Mouse (Mus musculus): ENCODE data around the gene Cers2.
A peak's percentile ranks its signal among the peaks of the same experiment; 100 is the strongest.
"Not testable (repeated sequence)": the region's sequence is repeated elsewhere in the genome, so short reads cannot be mapped to it uniquely, and the experiment has no call there.

Gene Cers2

DNA sequence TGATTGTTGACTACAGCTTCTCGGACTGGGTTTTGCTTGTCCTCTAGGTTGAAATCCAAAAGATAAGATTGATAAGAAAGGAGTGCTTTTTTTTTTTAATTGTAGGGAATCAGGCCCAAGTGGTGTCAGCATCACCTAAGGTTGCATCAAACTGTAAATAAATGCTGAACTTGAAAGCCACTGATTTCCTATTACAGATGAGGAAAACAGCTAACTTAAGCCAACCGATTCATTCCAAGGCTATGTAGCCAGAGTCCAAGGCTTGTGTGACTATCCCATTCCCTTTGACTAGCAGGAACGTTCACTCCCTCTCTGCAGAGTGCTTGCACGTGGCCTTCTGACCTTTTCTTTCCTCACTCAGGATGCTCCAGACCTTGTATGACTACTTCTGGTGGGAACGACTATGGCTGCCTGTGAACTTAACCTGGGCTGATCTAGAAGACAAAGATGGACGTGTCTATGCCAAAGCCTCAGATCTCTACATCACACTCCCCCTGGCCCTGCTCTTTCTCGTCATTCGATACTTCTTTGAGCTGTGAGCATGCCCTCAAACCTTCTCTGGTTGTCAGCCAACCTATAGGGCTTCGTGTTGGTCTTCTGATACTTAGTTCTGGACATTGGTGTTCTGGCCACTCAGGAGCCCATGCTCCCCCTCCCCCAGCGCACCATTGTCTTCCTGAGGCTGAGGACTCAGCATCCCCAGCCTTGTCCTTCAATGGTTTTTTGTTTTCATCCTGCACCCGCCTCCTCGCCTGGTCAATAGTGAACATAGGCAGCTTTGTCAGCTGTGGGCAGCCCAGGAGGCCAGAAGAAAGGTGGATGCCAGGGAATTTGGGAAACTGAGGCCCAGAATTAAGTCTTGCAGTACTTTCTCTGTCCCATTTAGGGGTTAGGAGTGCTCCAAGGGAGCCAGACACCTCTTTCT is 5.4 kb downstream of the Cers2 start:
- DNase-seq = no peak

DNA sequence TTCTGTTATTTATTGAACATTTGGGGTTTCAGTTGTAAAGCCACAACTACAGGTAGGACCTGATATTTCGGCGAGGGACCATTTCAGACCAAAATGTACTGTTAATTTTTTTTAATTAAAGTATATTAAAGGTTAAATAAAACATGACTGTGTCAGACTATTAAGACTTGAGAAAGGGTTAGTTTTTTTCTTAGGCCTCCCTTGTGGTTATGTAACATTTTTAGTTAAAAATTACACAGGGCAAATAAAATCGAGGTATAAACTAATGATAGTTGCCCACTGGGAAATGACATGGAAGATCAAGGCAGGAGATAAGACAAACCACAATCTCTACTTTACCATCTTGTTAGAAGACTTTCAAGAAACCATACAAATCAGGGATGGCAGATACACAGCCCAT is 8.8 kb downstream of the Cers2 start:
- DNase-seq = no peak

DNA sequence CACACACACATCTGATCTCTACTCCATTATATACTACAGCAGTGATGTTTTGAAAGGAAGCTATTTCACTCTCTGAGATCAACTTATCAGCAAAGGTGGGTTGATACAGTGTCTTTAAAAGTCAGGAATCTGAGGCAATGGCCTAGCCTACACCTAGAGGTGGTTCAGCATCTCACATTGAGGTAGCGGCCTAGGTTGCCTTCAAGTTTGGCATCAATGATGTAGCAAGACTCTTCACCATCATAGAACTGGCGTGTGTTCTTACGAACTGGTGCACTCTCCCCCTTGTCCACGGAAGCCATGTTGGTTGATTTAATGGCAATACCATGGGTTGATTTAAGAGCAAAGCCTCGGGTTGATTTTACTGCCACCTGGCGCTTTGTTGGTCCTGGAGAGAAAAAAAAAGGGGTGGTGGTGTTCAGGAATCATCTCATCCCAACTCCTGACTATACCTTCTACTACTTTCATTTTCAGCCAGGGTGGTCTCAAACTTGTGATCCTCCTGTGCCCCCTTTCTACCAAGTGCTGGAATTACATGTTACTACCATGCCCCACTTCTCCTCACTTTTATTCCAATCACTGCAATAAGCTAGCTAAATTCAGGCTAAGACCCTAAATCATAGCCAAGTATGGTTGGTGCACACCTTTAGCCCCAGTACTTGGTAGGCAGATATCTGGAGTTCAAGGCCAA is 10.0 kb downstream of the Cers2 start:
- no peak for DNase-seq

DNA sequence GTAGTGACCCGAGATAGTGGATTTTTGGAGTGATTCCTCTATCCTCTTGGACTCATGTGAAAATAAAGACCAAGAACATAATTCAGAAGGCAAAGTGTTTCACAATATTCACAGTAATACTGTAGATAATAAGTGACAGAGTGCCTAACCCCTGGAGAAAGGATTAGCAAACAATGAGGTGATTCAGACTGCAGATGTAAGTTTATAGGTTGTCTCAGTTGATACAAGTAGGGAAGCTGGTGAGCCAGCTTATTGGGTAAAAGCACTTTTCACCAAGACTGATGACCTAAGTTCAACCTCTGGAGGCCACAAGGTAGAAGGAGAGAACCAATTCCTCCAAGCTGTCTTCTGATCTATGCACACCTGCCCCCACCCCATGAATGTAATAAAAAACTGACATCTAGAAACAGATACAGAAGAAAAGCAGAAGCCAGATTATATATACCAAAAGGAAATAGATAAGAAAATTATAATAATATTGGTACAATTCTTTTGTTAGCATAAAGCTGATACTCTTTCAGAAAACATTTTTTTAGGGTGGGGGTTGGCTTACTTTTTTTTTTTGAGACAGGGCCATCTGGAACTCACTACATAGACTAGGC is 14.3 kb downstream of the Cers2 start:
- DNase-seq = no peak

DNA sequence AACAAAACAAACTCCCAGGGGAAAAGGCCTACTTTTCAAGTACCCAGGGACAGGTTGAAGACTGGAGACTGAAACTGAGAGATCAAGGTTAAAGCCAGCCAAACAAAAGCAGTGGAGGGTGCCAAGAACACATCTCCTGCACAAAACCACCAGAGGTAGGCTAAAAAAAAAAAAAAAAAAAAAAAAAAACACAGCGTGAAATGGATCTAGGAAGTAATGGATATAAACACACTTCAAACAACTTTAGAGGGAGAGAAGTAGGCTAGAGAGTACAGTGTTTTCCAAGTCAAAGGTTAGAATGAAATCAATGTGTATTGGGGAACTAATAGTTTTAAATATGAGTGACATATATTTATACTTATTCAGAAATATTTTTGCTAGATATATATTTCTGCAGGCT is 16.9 kb downstream of the Cers2 start:
- DNase-seq = no peak

DNA sequence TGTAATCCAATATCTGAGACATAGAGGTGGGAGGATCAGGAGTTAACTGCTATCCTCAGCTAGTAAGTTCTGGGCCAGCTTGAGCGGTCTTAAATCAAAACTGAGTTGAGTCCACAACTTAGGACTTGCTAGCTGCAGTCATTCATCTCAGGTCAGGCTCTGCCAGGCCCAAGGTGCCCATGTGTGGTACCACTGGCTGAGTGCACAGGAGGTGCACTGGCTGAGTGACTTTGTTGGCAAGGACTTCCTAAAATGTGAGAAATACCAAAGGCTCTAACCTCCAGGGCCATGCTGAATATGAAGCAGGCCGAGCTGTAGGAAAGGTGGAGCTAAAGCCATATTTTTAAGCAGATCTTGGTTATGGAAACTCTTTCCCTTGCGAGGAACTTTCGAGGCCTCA is 22.8 kb downstream of the Cers2 start:
- no peak for DNase-seq

DNA sequence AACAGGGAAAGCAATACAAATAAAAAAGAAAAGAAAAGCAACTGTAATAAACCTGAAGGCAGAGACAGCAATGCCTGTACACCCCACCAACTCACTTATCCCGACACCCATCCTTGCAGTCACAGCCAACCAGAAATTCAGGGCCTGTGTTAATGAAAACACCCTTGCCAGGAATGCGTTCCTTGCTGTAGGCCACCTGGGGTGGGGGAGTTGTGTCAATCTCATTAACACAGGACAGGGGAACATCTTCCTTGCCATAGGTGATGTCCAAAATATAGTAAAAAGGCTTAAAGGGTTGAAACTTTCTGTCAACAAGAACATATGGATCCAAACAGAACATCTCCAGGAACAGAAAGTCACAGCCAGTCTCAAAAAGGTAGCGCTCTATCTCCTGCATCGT is 23.7 kb downstream of the Cers2 start:
- DNase-seq = no peak

DNA sequence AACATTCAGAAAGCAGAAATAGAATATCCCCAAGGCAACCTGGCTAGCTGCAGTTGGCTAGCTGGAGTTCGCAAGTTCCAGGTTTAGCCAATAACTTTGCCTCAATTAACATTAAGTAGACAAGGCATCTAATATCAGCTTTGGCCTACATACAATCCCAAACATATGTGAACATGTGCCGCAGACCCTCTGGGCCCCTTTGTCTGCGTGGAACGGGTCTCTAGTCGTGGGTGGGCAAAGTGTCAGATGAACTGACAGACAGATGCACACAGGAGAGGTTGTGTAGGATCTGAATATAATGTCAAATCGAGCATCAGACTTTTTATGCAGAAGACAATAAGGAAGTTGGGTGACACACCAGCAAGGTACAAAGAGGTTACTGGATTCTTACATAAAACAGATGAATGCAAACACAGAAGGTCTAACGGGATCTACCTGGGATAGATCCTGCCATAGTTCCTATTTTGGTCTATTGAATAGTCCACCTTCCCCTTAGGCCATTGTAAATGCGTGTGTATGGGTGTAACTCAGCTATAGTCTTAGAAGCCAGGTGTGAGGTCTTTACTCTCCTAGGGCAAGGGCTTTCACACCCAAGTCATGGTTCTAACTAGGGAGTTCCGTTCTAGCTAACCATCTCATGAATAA is 28.9 kb downstream of the Cers2 start:
- not testable (repeated sequence) for DNase-seq

DNA sequence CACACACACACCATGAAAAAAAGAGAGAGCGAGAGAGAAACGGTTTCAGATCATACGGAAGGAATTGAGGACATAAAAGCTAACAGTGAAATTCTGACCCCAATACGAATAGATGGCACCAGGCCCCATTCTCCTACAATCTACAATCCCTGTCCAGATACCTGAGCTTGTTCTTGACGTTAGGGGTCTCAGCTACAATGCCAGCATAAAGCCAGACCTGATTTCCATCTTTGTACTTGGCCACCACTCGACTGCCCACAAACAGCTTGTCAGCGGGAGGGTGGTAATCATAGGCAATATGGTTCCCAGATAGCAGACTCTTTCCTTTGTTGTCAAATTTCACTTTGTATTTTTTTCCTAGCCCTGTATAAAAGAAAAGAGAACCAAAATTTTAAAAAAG is 31.9 kb downstream of the Cers2 start:
- DNase-seq = no peak

DNA sequence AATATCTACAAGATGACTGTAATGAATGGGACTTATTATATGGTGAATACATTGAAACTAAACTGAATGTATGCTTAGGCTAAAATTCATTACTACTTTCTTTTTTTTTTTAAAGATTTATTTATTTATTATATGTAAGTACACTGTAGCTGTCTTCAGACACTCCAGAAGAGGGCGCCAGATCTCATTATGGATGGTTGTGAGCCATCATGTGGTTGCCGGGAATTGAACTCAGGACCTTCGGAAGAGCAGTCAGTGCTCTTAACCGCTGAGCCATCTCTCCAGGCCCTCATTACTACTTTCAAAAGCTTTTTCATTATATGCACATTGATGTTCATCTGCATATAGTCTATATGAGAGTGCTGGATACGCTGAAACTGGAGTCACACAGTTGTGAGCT is 33.8 kb downstream of the Cers2 start:
- DNase-seq = not testable (repeated sequence)

DNA sequence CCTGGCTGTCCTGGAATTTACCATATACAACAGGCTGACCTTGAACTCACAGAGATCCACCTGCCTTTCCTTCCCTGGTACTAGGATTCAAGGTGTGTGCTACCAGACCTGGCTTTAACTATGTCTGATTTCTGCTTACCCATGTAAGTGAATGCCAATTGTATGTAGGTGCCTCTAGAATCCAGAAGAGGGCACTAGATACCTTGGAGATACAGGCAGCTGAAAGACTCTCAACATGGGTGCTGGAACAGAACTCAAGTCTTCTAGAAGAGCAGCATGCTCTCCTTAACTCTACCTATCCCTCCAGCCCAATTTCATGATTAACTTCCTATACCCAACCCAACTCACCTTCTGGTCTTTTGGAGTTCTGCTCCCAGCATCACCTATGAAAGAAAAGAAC is 34.9 kb downstream of the Cers2 start:
- DNase-seq = no peak

DNA sequence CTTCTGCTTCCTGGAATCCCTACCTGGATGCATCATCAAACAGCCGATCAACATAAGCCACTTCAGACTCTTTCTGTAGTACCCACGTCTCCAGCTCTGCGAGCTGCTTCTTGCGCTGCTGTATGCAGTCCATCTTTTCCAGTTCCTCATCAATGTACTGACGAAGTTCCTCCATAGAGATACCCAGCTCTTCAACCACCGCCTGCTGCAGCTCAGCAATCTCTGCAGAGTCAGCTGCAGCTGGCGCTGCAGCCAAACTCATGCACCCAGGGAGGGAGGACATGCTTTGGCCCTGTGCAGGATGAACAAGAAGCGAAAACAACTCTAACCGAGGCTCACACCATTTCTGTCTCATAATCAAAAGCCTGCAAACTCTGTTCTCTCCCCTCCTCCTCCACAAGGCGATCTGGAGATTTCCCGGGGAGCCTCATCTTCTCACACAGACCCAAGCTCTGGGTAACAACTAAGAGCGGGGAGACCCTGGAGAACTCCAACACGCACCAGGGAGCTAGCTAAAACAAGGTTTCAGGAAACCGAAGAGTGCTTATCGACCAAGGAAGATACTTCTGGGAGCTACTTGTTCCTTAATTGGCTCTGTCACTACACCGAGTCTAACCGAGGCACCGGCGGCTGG is 41.4 kb downstream of the Cers2 start:
- DNase-seq = not testable (repeated sequence)

DNA sequence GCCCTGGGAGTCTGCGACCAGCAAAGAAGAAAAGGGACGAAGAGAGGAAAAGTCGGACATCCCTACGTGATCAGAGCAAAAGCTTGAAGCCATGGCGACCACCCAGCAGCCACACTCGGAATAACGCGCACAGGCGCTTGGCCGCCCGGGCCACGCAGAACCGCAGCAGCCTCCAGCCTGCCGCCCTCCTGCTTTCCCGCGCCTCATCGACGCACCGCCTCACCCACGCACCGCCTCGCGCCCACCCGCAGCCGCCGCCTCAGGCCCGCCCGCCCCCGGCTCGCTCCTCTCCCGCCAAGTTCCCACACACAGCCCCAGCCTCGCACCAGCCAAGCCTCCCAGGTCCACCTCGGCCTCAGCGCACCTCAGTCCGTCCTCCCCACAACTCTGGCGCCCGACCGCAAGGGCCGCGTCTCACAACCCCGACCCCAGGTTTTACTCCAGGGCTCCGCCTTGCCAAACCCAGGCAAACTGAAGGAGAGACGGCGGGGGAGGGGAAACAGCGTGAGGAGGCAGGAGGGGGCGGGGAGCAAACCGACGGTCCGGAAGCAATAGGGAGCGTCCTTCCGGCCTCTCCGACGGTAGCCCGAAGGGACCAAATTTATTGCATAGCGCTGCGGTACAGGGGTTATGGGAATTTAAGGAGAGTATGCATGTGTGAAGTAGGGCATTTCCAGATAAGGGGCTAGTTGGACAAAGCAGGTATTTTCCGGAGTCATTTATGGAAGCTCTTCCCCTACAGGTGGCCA is 42.3 kb downstream of the Cers2 start, which contains the start of gene Setdb1:
Gene Setdb1 (minus strand): TSS at position 502 of the 749 bp plus-strand sequence.
- DNase-seq = peak; percentile 92

DNA sequence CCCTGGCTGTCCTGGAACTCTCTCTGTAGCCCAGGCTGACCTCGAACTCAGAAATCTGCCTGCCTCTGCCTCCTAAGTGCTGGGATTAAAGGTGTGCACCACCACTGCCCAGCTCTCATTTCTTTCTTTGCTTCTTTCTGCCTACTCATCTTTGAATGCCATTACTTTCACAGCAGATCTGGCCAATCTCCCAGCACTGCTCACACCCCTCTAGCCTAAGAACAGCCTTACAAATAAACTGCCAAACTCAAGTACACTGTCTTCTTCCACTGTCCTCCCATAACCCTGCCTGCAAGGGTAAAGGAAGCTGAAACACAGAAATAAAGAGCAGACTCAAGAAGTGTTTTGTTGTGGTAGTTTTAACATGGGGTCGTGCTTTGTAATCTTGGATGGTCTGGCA is 43.2 kb downstream of the Cers2 start:
- DNase-seq = no peak

DNA sequence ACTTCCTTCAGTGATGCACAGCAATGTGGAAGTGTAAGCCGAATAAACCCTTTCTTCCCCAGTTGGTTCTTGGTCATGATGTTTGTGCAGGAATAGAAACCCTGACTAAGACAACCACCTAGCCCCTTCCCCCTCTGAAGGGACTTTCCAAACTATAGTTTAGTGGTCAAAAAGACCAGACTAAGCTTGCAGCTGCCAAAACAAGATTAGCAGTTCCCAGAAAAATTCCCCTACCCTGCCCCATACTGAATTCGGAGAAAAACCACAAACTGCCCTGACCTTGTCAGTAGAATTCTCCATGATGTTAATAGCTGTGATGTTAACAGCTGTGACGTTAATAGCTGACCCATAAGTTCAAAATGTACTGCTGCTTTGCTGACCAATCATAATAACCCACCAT is 45.7 kb downstream of the Cers2 start:
- DNase-seq = not testable (repeated sequence)

DNA sequence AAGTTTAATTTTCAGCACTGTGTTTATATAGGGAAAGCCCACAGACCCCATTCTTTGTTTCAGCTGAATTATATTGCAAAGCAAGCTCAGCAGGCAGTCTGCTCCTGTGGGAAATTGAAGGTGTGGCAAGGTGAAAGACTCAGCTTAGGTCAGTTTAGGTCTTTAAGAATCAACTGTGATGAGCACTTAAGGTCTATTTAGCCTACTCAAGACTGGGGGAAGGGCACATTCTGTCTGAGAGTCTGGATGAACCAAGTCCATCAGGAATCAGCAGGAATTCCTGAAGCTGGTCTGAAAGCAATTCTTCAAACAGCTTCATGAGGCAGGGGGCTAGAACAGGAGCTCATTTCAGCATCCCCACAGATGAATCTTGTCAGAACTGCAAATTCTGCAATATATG is 55.5 kb downstream of the Cers2 start:
- no peak for DNase-seq

Data from cerebellum, adult 11-12 months (tissue).